Mouse (Mus musculus) small intestine, adult 2 months (tissue): Measurements from ENCODE around the gene Cfap43. TPM values are rescaled to one million over a fixed set of nuclear protein-coding genes. Genes with fewer than 3 reads are reported as not detected.

Experiments used
- H3K27ac ChIP-seq: fragments of 200-500 bp; 2 replicates; pipeline ENCODE4 v1.5.1; 2012; ENCODE audit warnings: low read depth, low read length, control low read depth, inconsistent platforms; ENCODE audit not compliant: insufficient read depth
- H3K27me3 ChIP-seq: fragments of 200-500 bp; 2 replicates; pipeline ENCODE4 v1.6.1; 2012; ENCODE audit warnings: mild to moderate bottlenecking, moderate library complexity, low read length, inconsistent platforms; ENCODE audit not compliant: control insufficient read depth, insufficient read depth
- H3K36me3 ChIP-seq: fragments of 200-500 bp; 2 replicates; pipeline ENCODE4 v1.6.1; 2012; ENCODE audit warnings: mild to moderate bottlenecking, low read length, control low read depth, inconsistent platforms; ENCODE audit not compliant: control insufficient read depth, insufficient read depth
- H3K4me1 ChIP-seq: fragments of 200-500 bp; 2 replicates; pipeline ENCODE4 v1.6.1; 2012; ENCODE audit warnings: low read length, inconsistent platforms, mixed read lengths; ENCODE audit not compliant: control insufficient read depth, insufficient read depth, insufficient read length
- H3K4me3 ChIP-seq: fragments of 200-500 bp; 2 replicates; pipeline ENCODE4 v1.5.1; 2012; ENCODE audit warnings: low read depth, mild to moderate bottlenecking, control low read depth, inconsistent platforms, low read length, moderate library complexity
- CTCF ChIP-seq: fragments of 200-500 bp; IDR thresholded peaks from 2 replicates; pipeline ENCODE4 v1.5.1; 2012; ENCODE audit warnings: low read depth, mild to moderate bottlenecking, control low read depth, inconsistent platforms, low read length, moderate library complexity, mixed read lengths; ENCODE audit not compliant: insufficient replicate concordance, insufficient read length; ENCODE audit errors: extremely low read depth
- POLR2A ChIP-seq: fragments of 200-500 bp; IDR thresholded peaks from 2 replicates; pipeline ENCODE4 v1.6.1; 2012; ENCODE audit warnings: low read depth, mild to moderate bottlenecking, control low read depth, inconsistent platforms, low read length, moderate library complexity
- WGBS: fragments of 180-500 bp; shearing (Covaris S2); methylation state at CpG from one replicate; pipeline ENCODE4 v1.1.7; 2018; 5-methylcytosine and 5-hydroxymethylcytosine counted together
- polyA plus RNA-seq: library from polyadenylated mRNA; depleted of rRNA; stranded (reverse); fragments of >200 nt; gene quantifications from 2 replicates; pipeline ENCODE4 v1.2.3, GENCODE M21; 2012; rRNA removed

Cfap43 gene
- not detected in 2 replicates for polyA plus RNA-seq

DNA sequence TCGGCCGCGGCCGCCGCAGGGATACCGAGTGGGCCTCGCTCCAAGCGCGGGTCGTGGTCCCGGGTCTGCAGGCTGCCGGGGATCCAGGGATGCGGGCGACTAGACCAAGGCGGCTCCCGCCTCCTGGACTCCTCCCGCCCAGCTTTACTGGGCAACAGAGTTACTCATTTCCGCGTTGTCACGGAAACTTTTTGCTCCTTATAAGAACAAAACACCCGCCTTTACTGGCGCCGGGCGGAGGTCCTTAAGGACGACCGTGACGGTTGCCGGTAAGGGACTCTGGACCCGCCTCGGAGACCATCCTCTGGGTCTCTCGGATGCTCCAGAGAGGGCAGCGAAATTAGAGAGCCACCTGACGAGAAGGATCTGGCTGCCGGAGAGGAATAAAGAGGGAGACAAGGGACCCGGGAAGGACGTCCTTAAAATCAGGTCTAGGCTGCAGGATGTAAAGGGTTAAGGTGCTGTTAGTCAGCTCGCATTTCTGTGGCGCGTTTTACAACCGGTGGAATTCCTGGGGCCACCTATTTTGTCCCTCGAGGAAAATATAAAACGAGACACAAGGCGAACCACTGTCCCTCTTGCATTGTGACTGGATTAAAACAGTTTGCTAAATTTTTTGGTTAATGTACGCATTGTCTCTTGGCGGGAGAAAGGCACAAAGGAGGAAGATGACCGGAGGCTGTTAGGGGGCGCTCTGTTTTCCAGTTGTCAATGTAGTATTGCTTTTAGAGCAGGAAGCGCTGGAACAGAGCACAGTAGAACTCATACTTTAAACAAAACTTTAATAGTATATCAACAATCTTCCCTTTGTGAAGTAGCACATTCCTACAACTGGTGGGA lies at the start of gene Cfap43, which contains the start of gene Itprip:
Gene Cfap43, minus strand, starts transcription at position 162 of the 840 bp plus-strand sequence.
Gene Itprip, minus strand, starts transcription at position 174 of the 840 bp plus-strand sequence.
- H3K4me1 ChIP-seq = peaks cover 8% of the 10 kb centered on the region; the same call in 1 of the 2 replicates
- TF ChIP-seq CTCF (peak; percentile 19; the same call in 1 of the 2 replicates), POLR2A (peak; percentile 57; the same call in 1 of the 2 replicates)
- under 1% methylated on average over 48 of the region's 48 CpGs for WGBS
- no peaks in the 10 kb centered on the region; the same call in 1 of the 2 replicates for H3K27me3 ChIP-seq
- peak within 1 kb of the TSS; percentile 68 for H3K27ac ChIP-seq
- no peaks in the 10 kb centered on the region for H3K36me3 ChIP-seq
- H3K4me3 ChIP-seq = peak within 1 kb of the TSS; percentile 78

DNA sequence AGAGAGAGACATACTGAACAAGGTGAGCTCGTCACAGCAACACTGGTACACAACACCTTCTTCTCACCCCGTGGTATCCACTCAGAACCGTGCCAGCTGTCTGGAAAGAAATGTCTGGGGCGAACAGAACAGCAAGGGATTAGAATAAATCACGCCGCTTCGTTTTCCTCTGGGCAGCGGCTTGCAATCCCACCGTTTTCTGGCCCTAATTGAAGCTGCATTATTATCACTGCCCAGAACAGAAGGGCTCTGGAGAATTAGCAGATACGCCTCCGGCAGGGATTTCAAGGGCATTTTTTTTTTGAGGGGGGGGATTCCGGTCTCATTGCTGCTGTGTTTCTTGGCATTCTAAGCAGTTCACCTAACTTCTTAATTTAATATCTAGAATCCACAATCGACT lies 39.1 kb upstream of the Cfap43 start:
- Histone ChIP-seq H3K27ac (no peak overlapping the region), H3K4me1 (no peaks in the 10 kb centered on the region), H3K27me3 (no peaks in the 10 kb centered on the region), H3K36me3 (no peaks in the 10 kb centered on the region), H3K4me3 (no peak overlapping the region)
- TF ChIP-seq POLR2A (no peak), CTCF (no peak)
- 77% methylated on average over 13 of the region's 13 CpGs for WGBS

DNA sequence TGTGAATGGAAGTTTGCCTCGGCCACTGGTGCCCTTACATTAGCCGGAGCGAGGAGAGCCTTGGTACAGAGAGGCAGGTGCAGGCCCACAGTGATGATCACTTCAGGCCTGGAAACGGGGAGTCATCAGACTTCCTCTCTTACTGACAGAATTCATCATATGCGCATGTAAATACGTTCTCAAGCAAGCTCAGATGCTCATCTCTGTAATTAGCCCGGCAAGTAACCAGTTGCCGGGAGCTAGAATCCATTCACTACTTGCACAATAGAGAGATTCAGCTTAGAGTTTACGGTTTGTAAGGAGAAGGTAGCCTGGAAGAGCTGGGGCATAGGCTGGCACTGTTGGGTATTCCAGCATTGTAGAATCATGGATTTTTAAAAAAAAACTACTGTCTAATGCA lies 34.1 kb upstream of the Cfap43 start:
- Histone ChIP-seq H3K36me3 (no peaks in the 10 kb centered on the region), H3K4me1 (no peaks in the 10 kb centered on the region), H3K4me3 (no peak overlapping the region), H3K27ac (no peak overlapping the region), H3K27me3 (no peaks in the 10 kb centered on the region)
- TF ChIP-seq CTCF (no peak), POLR2A (no peak)
- WGBS = 85% methylated on average over 9 of the region's 9 CpGs

DNA sequence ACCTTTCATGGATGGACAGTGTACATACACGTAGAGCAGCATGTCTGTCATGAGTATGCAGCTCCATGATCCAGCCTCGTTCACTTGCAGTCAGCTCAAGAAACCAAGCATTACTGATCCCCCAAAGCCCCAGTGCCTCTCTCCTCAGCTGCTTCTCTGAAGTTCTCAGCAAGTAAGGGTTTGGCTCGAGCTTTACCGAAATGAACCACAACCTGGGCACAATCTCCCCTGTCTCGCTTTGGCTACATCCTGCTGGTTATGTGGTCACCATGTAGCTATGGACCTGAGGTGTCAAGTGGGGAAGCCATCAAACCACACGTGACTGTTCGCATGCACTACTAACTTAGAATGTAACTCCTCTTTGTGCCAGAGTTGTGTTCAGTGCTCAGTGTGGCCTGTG lies 31.9 kb upstream of the Cfap43 start:
- Histone ChIP-seq H3K4me3 (no peak overlapping the region), H3K4me1 (no peaks in the 10 kb centered on the region), H3K27ac (no peak overlapping the region), H3K27me3 (no peaks in the 10 kb centered on the region), H3K36me3 (no peaks in the 10 kb centered on the region)
- 81% methylated on average over 7 of the region's 7 CpGs for WGBS
- TF ChIP-seq CTCF = no peak
- TF ChIP-seq POLR2A = no peak

DNA sequence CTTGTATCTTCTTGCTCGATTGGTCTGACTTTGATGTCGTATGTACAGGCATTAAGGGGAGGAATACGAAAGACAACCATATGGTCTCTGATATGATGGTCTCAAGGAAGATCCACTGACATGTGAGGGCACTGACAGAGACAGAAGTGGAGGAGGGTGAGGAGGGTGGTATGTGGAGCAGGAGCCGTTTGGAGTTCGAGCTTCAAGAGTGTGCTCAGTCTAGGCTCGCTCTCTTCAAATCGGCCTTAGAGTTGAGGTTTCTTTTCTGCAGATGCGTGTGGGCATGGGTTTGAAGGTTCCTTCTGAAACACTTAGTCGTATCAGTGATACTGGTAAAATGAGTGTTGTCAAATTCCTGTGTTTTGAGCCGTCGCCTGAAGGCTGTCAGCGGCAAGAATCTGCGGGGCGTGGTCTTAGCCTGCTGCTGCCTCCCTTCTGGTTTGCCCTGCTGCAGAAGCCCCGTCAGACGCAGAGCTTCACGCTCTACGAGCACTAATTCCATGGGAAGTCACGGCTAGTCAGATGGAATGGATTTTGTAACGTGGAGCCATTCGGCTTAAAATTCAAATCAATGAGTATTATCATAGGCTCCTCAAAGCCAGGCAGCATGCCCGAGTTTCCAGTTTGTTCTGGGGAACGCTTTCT lies 27.9 kb upstream of the Cfap43 start:
- Histone ChIP-seq H3K27me3 (no peaks in the 10 kb centered on the region), H3K27ac (no peak overlapping the region), H3K4me3 (no peak overlapping the region), H3K4me1 (no peaks in the 10 kb centered on the region), H3K36me3 (no peaks in the 10 kb centered on the region)
- TF ChIP-seq POLR2A (no peak), CTCF (no peak)
- WGBS = 47% methylated on average over 23 of the region's 23 CpGs

DNA sequence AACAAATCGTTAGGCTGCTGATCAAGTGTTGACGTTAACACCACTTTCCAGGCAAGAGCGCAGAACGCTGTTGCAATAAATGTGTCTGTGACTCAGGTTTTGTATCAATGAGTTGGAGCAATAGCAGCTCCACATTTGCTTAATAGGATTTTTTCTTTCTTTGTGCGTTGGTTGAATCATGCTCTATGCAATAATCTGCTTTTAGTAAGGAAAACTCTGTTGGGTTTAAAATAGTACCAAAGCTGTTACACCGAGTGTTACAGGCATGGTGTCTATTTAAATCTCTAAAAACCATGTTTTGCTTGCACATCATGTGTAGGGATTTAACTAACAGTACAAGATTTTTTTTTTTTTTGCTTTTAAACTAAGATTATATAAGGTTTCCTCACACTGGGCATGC lies 20.3 kb upstream of the Cfap43 start:
- TF ChIP-seq POLR2A (no peak), CTCF (no peak)
- Histone ChIP-seq H3K27me3 (0 out of 2 replicates have a peak, but pooled peaks cover 10% of the 10 kb centered on the region), H3K27ac (no peak overlapping the region), H3K4me1 (peaks cover 5% of the 10 kb centered on the region; the same call in 1 of the 2 replicates), H3K36me3 (no peaks in the 10 kb centered on the region), H3K4me3 (no peak overlapping the region)
- 67% methylated on average over 6 of the region's 6 CpGs for WGBS
